Mouse (Mus musculus) heart, postnatal 0 days (tissue): Measurements from ENCODE around the gene Lipc. TPM values are rescaled to one million over a fixed set of nuclear protein-coding genes. Genes with fewer than 3 reads are reported as not detected.

Experiments used
- ATAC-seq: fragments of 200-750 bp; cut with Nextera tagmentation; 2 replicates; pipeline ENCODE4 v1.8.0; 2017; ENCODE audit warnings: low read depth, moderate number of reproducible peaks, moderate library complexity; ENCODE audit not compliant: insufficient read depth
- DNase-seq: peaks from one replicate; pipeline ENCODE4 v3.0.0-alpha.2; 2016; ENCODE audit warnings: low spot score
- H3K27ac ChIP-seq: fragments of 300-500 bp; sonication (generic); 2 replicates; pipeline ENCODE4 v1.5.1; 2014; ENCODE audit warnings: low read depth, mild to moderate bottlenecking
- H3K27me3 ChIP-seq: fragments of 300-500 bp; sonication (generic); 2 replicates; pipeline ENCODE4 v1.6.1; 2014; ENCODE audit warnings: low read length, mixed read lengths; ENCODE audit not compliant: control insufficient read depth, insufficient read depth
- H3K36me3 ChIP-seq: fragments of 300-500 bp; sonication (generic); replicated peaks from 2 replicates; pipeline ENCODE4 v1.6.1; 2014; ENCODE audit warnings: low read length, mixed read lengths; ENCODE audit not compliant: control insufficient read depth, insufficient read depth
- H3K4me1 ChIP-seq: fragments of 300-500 bp; sonication (generic); 2 replicates; pipeline ENCODE4 v1.6.1; 2014; ENCODE audit warnings: antibody characterized with exemption; ENCODE audit not compliant: control insufficient read depth, insufficient read depth
- H3K4me2 ChIP-seq: fragments of 300-500 bp; sonication (generic); 2 replicates; pipeline ENCODE4 v1.6.1; 2014; ENCODE audit warnings: low read depth, mild to moderate bottlenecking, low read length, moderate library complexity
- H3K4me3 ChIP-seq: fragments of 300-500 bp; sonication (generic); 2 replicates; pipeline ENCODE4 v1.5.1; 2014; ENCODE audit warnings: low read depth, low read length
- H3K9ac ChIP-seq: fragments of 300-500 bp; sonication (generic); replicated peaks from 2 replicates; pipeline ENCODE4 v1.6.1; 2014; ENCODE audit warnings: low read depth, low read length, mixed read lengths
- H3K9me3 ChIP-seq: fragments of 300-500 bp; sonication (generic); replicated peaks from 2 replicates; pipeline ENCODE4 v1.6.1; 2016; ENCODE audit warnings: low read length; ENCODE audit not compliant: control insufficient read depth
- CTCF ChIP-seq: IDR thresholded peaks from 2 replicates; pipeline ENCODE4 v1.5.1; 2016; ENCODE audit warnings: antibody characterized with exemption, control low read depth, low read depth
- EP300 ChIP-seq: IDR thresholded peaks from 2 replicates; pipeline ENCODE4 v1.6.1; 2016; ENCODE audit warnings: antibody characterized with exemption, low read depth
- WGBS: fragments of 180-500 bp; shearing (Covaris S2); extraction: QIAGEN DNeasy Blood & Tissue Kit; methylation state at CpG from one replicate; pipeline ENCODE4 v1.1.7; 2014; 5-methylcytosine and 5-hydroxymethylcytosine counted together
- polyA plus RNA-seq: library from polyadenylated mRNA; unstranded; fragments of >200 nt; fragmentation: Nextera tagmentation; extraction: Ambion mirVana; gene quantifications from 2 replicates; pipeline ENCODE4 v1.2.1, GENCODE M21; 2015
- total RNA-seq: library from RNA; depleted of rRNA; stranded (reverse); fragments of >200 nt; gene quantifications from 2 replicates; pipeline ENCODE4 v1.2.3, GENCODE M21; 2014; ENCODE audit warnings: low replicate concordance

Lipc gene
- total and polyA plus RNA-seq, 2 experiments from 2014 or later, result 0.12 to 4.6 TPM

GRCm38 (mm10) chr9:70963461-70963891, 11.4 kb upstream of the Lipc start:
- Histone ChIP-seq H3K4me1 (0 out of 2 replicates have a peak, but pooled peaks cover 4% of the 10 kb centered on the region), H3K36me3 (no peaks in the 10 kb centered on the region), H3K27ac (no peak overlapping the region), H3K4me2 (no peak overlapping the region), H3K4me3 (no peak overlapping the region), H3K9ac (no peak overlapping the region), H3K9me3 (no peaks in the 10 kb centered on the region), H3K27me3 (no peaks in the 10 kb centered on the region)
- ATAC-seq (no peak), DNase-seq (no peak)
- 85% methylated on average over 7 of the region's 7 CpGs for WGBS
- no peak for TF ChIP-seq EP300
- no peak for TF ChIP-seq CTCF

GRCm38 (mm10) chr9:70962781-70963455, 10.9 kb upstream of the Lipc start:
- 77% methylated on average over 2 of the region's 2 CpGs for WGBS
- Histone ChIP-seq H3K4me1 (0 out of 2 replicates have a peak, but pooled peaks cover 4% of the 10 kb centered on the region), H3K27me3 (no peaks in the 10 kb centered on the region), H3K4me3 (no peak overlapping the region), H3K36me3 (no peaks in the 10 kb centered on the region), H3K4me2 (no peak overlapping the region), H3K27ac (no peak overlapping the region), H3K9ac (no peak overlapping the region), H3K9me3 (no peaks in the 10 kb centered on the region)
- no peak for DNase-seq
- TF ChIP-seq CTCF, result no peak
- no peak for TF ChIP-seq EP300
- ATAC-seq, result no peak

- Histone ChIP-seq H3K27ac (no peak overlapping the region), H3K4me3 (no peak overlapping the region), H3K36me3 (no peaks in the 10 kb centered on the region), H3K9ac (no peak overlapping the region), H3K9me3 (no peaks in the 10 kb centered on the region), H3K27me3 (no peaks in the 10 kb centered on the region), H3K4me1 (0 out of 2 replicates have a peak, but pooled peaks cover 4% of the 10 kb centered on the region), H3K4me2 (no peak overlapping the region)
- no peak for ATAC-seq
- no peak for DNase-seq
- WGBS, result 80% methylated on average over 5 of the region's 5 CpGs
- TF ChIP-seq EP300 (no peak), CTCF (no peak)
These were observed 8.3 kb upstream of the Lipc start for GRCm38 (mm10) chr9:70960301-70960700.

- Histone ChIP-seq H3K27ac (no peak overlapping the region), H3K9me3 (no peaks in the 10 kb centered on the region), H3K27me3 (no peaks in the 10 kb centered on the region), H3K36me3 (no peaks in the 10 kb centered on the region), H3K4me3 (no peak overlapping the region), H3K9ac (no peak overlapping the region), H3K4me2 (no peak overlapping the region), H3K4me1 (0 out of 2 replicates have a peak, but pooled peaks cover 4% of the 10 kb centered on the region)
- ATAC-seq (no peak), DNase-seq (no peak)
- 90% methylated on average over 5 of the region's 5 CpGs for WGBS
- TF ChIP-seq CTCF, result no peak
- no peak for TF ChIP-seq EP300
These were observed 7.8 kb upstream of the Lipc start for GRCm38 (mm10) chr9:70959866-70960265.

GRCm38 (mm10) chr9:70959447-70959846, 7.4 kb upstream of the Lipc start:
- ATAC-seq, result no peak
- no peaks in the 10 kb centered on the region for H3K36me3 ChIP-seq

GRCm38 (mm10) chr9:70958381-70958780, 6.4 kb upstream of the Lipc start:
- no peak overlapping the region for H3K4me2 ChIP-seq
- H3K9me3 ChIP-seq, result no peaks in the 10 kb centered on the region
- no peaks in the 10 kb centered on the region for H3K36me3 ChIP-seq
- H3K27ac ChIP-seq, result no peak overlapping the region
- no peak for TF ChIP-seq CTCF
- TF ChIP-seq EP300, result no peak
- no peak overlapping the region for H3K9ac ChIP-seq
- no peaks in the 10 kb centered on the region for H3K4me1 ChIP-seq
- no peak for ATAC-seq
- H3K27me3 ChIP-seq, result no peaks in the 10 kb centered on the region
- 64% methylated on average over 5 of the region's 5 CpGs for WGBS
- no peak for DNase-seq
- H3K4me3 ChIP-seq, result no peak overlapping the region

More at GRCm38 (mm10) chr9:70959447-70959846, 7.4 kb upstream of the Lipc start:
- no peaks in the 10 kb centered on the region for H3K27me3 ChIP-seq
- H3K4me1 ChIP-seq, result 0 out of 2 replicates have a peak, but pooled peaks cover 4% of the 10 kb centered on the region
- no peak overlapping the region for H3K4me3 ChIP-seq
- no peak for DNase-seq
- no peak overlapping the region for H3K9ac ChIP-seq
- WGBS, result 87% methylated on average over 3 of the region's 3 CpGs
- no peak overlapping the region for H3K27ac ChIP-seq
- TF ChIP-seq CTCF (no peak), EP300 (no peak)
- no peaks in the 10 kb centered on the region for H3K9me3 ChIP-seq
- H3K4me2 ChIP-seq, result no peak overlapping the region
